Mouse (Mus musculus) G1E (cell line): ENCODE measurements around the gene Lrrc29. TPM values are rescaled to one million over a fixed set of nuclear protein-coding genes. Genes with fewer than 3 reads are reported as not detected.

Source experiments
- ATAC-seq: 2 replicates; pipeline ENCODE4 v1.8.0; 2016; ENCODE audit warnings: mild to moderate bottlenecking; ENCODE audit not compliant: insufficient number of reproducible peaks, poor library complexity, low FRiP score, severe bottlenecking; ENCODE audit errors: extremely low read depth
- DNase-seq: peaks from one replicate; pipeline ENCODE4 v3.0.0; 2012; ENCODE audit warnings: low spot score
- H3K27me3 ChIP-seq: 2 replicates; pipeline ENCODE4 v1.6.1; 2012; ENCODE audit warnings: mild to moderate bottlenecking, low read length, inconsistent platforms; ENCODE audit not compliant: insufficient read depth
- H3K36me3 ChIP-seq: replicated peaks from 2 replicates; pipeline ENCODE3; 2012; ENCODE audit warnings: mild to moderate bottlenecking, inconsistent platforms
- H3K4me1 ChIP-seq: 2 replicates; pipeline ENCODE4 v1.6.1; 2012; ENCODE audit warnings: low read depth, low read length, inconsistent platforms, mixed read lengths; ENCODE audit not compliant: insufficient read depth
- H3K4me3 ChIP-seq: 2 replicates; pipeline ENCODE4 v1.5.1; 2012; ENCODE audit warnings: low read depth, mild to moderate bottlenecking, inconsistent platforms, low read length, moderate library complexity, mixed read lengths
- H3K9me3 ChIP-seq: replicated peaks from 2 replicates; pipeline ENCODE4 v1.6.1; 2012; ENCODE audit warnings: inconsistent platforms
- CTCF ChIP-seq: IDR thresholded peaks from 2 replicates; pipeline ENCODE4 v1.5.1; 2012; ENCODE audit warnings: low read depth, low read length, inconsistent platforms, mixed read lengths
- GATA1 ChIP-seq: IDR thresholded peaks from 2 replicates; pipeline ENCODE4 v1.6.1; 2012; ENCODE audit warnings: borderline replicate concordance, low read length, inconsistent platforms, mixed read lengths
- GATA2 ChIP-seq: IDR thresholded peaks from 2 replicates; pipeline ENCODE4 v1.6.1; 2012; ENCODE audit warnings: low read depth, low read length, inconsistent platforms, borderline replicate concordance
- POLR2AphosphoS5 ChIP-seq: IDR thresholded peaks from 2 replicates; pipeline ENCODE4 v1.6.1; 2012; ENCODE audit warnings: low read depth, low read length, inconsistent platforms; ENCODE audit not compliant: insufficient replicate concordance
- TAL1 ChIP-seq: conservative IDR thresholded peaks from 2 replicates; pipeline ENCODE4 v1.6.1; 2012; ENCODE audit warnings: low read depth, low read length, inconsistent platforms, mixed read lengths
- polyA plus RNA-seq: library from polyadenylated mRNA; stranded (reverse); fragments of >175 nt; gene quantifications from 2 replicates; pipeline ENCODE4 v1.2.3, GENCODE M21; 2012
- total RNA-seq, 2 experiments: library from RNA; stranded (forward) in 1 of 2; stranded (reverse) in 1 of 2; fragments of 200-1000 nt in 1 of 2; fragments of >200 nt in 1 of 2; fragmentation: Nextera tagmentation in 1 of 2; gene quantifications; 2 replicates each; pipeline ENCODE4 v1.2.3; 2014 to 2017

The Lrrc29 gene
- total and polyA plus RNA-seq, 3 experiments = 1.6 to 15.5 (median 4.6) TPM

- Histone ChIP-seq H3K36me3 (peaks cover 12% of the 10 kb centered on the region), H3K4me1 (peaks cover 89% of the 10 kb centered on the region), H3K27me3 (peaks cover 30% of the 10 kb centered on the region), H3K9me3 (no peaks in the 10 kb centered on the region), H3K4me3 (no peak overlapping the region)
- ATAC-seq (no peak), DNase-seq (no peak)
- no peak for TF ChIP-seq POLR2AphosphoS5
- TF ChIP-seq CTCF = no peak
- TF ChIP-seq GATA2 = no peak
- no peak for TF ChIP-seq TAL1
- TF ChIP-seq GATA1 = no peak
Measured at GRCm38 (mm10) chr8:105345061-105345975, 19.2 kb upstream of the Lrrc29 start.

- H3K36me3 ChIP-seq = peaks cover 13% of the 10 kb centered on the region
- H3K9me3 ChIP-seq = no peaks in the 10 kb centered on the region
- TF ChIP-seq GATA2 = no peak
- TF ChIP-seq GATA1 = no peak
- no peak for TF ChIP-seq CTCF
- TF ChIP-seq POLR2AphosphoS5 = no peak
- no peak for TF ChIP-seq TAL1
- H3K4me1 ChIP-seq = peaks cover 94% of the 10 kb centered on the region
- no peak for ATAC-seq
- DNase-seq = no peak
- H3K27me3 ChIP-seq = peaks cover 16% of the 10 kb centered on the region
- H3K4me3 ChIP-seq = no peak overlapping the region
Measured at GRCm38 (mm10) chr8:105343791-105344574, 17.9 kb upstream of the Lrrc29 start.

GRCm38 (mm10) chr8:105342768-105343167 lies 16.7 kb upstream of the Lrrc29 start:
- DNase-seq = no peak
- Histone ChIP-seq H3K27me3 (peaks cover 8% of the 10 kb centered on the region; the same call in 1 of the 2 replicates), H3K9me3 (no peaks in the 10 kb centered on the region), H3K4me3 (no peak overlapping the region), H3K4me1 (peaks cover 94% of the 10 kb centered on the region), H3K36me3 (peaks cover 21% of the 10 kb centered on the region)
- ATAC-seq = no peak
- TF ChIP-seq TAL1 (no peak), CTCF (no peak), POLR2AphosphoS5 (no peak), GATA1 (no peak), GATA2 (no peak)

- H3K9me3 ChIP-seq = no peaks in the 10 kb centered on the region
- H3K27me3 ChIP-seq = peaks cover under 1% of the 10 kb centered on the region; the same call in 1 of the 2 replicates
- DNase-seq (no peak), ATAC-seq (no peak)
- TF ChIP-seq POLR2AphosphoS5 (no peak), GATA1 (no peak), CTCF (no peak), GATA2 (no peak), TAL1 (no peak)
- H3K4me3 ChIP-seq = no peak overlapping the region
- H3K4me1 ChIP-seq = peaks cover 91% of the 10 kb centered on the region
- H3K36me3 ChIP-seq = peaks cover 35% of the 10 kb centered on the region
Measured at GRCm38 (mm10) chr8:105341399-105341798, 15.3 kb upstream of the Lrrc29 start.

GRCm38 (mm10) chr8:105339886-105340635 lies 14.0 kb upstream of the Lrrc29 start:
- ATAC-seq (no peak), DNase-seq (peak; percentile 31)
- H3K27me3 ChIP-seq = no peaks in the 10 kb centered on the region
- no peak for TF ChIP-seq GATA1
- no peak for TF ChIP-seq TAL1
- no peak for TF ChIP-seq POLR2AphosphoS5
- H3K9me3 ChIP-seq = no peaks in the 10 kb centered on the region
- peaks cover 78% of the 10 kb centered on the region for H3K4me1 ChIP-seq
- peaks cover 48% of the 10 kb centered on the region for H3K36me3 ChIP-seq
- no peak overlapping the region; the same call in 1 of the 2 replicates for H3K4me3 ChIP-seq
